Mouse (Mus musculus) CH12.LX (cell line): ENCODE measurements around the gene Il4. TPM values are rescaled to one million over a fixed set of nuclear protein-coding genes. Genes with fewer than 3 reads are reported as not detected.
A peak's percentile ranks its signal among the peaks of the same experiment; 100 is the strongest.

ENCODE experiments used
- DNase-seq: peaks from one replicate; pipeline ENCODE4 v3.0.0-alpha.2; 2013; ENCODE audit errors: extremely low read depth
- H3K27ac ChIP-seq: 2 replicates; pipeline ENCODE4 v1.5.1; 2012; ENCODE audit warnings: low read depth, mild to moderate bottlenecking, control low read depth, moderate library complexity; ENCODE audit not compliant: insufficient read depth
- H3K27me3 ChIP-seq: replicated peaks from 2 replicates; pipeline ENCODE3; 2012; ENCODE audit warnings: inconsistent platforms
- H3K36me3 ChIP-seq, 2 experiments: replicated peaks in 1 of 2; 2 replicates each; pipeline versions ENCODE3 to v1.6.1; 2012; ENCODE audit warnings: inconsistent platforms in 1 of 2, low read length in 1 of 2, mild to moderate bottlenecking in 1 of 2, mixed read lengths in 1 of 2, moderate library complexity in 1 of 2; ENCODE audit not compliant: control insufficient read depth in 1 of 2, insufficient read depth in 1 of 2
- H3K4me1 ChIP-seq, 2 experiments: 2 replicates each; pipeline ENCODE4 v1.6.1; 2012; ENCODE audit warnings: inconsistent platforms in 1 of 2, moderate library complexity in 1 of 2; ENCODE audit not compliant: insufficient read depth in 2 of 2, control insufficient read depth in 1 of 2
- H3K4me2 ChIP-seq: 2 replicates; pipeline ENCODE4 v1.6.1; 2012; ENCODE audit warnings: low read depth, mild to moderate bottlenecking, control low read depth; ENCODE audit not compliant: poor library complexity, insufficient read depth, severe bottlenecking
- H3K4me3 ChIP-seq, 3 experiments: fragments of 150-350 bp in 1 of 3; sonication (generic) in 1 of 3; replicated peaks in 1 of 3; 2 replicates each; pipeline versions ENCODE3 to v1.5.1; 2011 to 2012; ENCODE audit warnings: low read depth in 2 of 3, low read length in 2 of 3, mild to moderate bottlenecking in 2 of 3, moderate library complexity in 2 of 3, control low read depth in 1 of 3, improper control_type of control experiment in 1 of 3, inconsistent platforms in 1 of 3, mixed read lengths in 1 of 3; ENCODE audit not compliant: poor library complexity in 1 of 3
- H3K79me2 ChIP-seq: replicated peaks from 2 replicates; pipeline ENCODE4 v1.6.1; 2012; ENCODE audit warnings: mild to moderate bottlenecking, moderate library complexity; ENCODE audit not compliant: control insufficient read depth, poor library complexity, insufficient read depth, severe bottlenecking; ENCODE audit errors: extremely low read depth
- H3K9ac ChIP-seq: 2 replicates; pipeline ENCODE4 v1.6.1; 2012; ENCODE audit warnings: low read depth, mild to moderate bottlenecking, control low read depth, moderate library complexity; ENCODE audit not compliant: insufficient read depth
- H3K9me3 ChIP-seq: replicated peaks from 2 replicates; pipeline ENCODE3; 2012; ENCODE audit warnings: low read length, inconsistent platforms, mixed read lengths
- BHLHE40 ChIP-seq: IDR thresholded peaks from 2 replicates; pipeline ENCODE4 v1.6.1; 2011; ENCODE audit warnings: mild to moderate bottlenecking, low read depth, low read length, improper control_type of control experiment
- CHD2 ChIP-seq: IDR thresholded peaks from 2 replicates; pipeline ENCODE4 v1.6.1; 2011; ENCODE audit warnings: low read length, improper control_type of control experiment
- CTCF ChIP-seq, 2 experiments: IDR thresholded peaks in 1 of 2; conservative IDR thresholded peaks in 1 of 2; 2 replicates each; pipeline ENCODE4 v1.5.1; 2011 to 2012; ENCODE audit warnings: low read depth in 2 of 2, low read length in 2 of 2, improper control_type of control experiment in 1 of 2, inconsistent platforms in 1 of 2, mild to moderate bottlenecking in 1 of 2, moderate library complexity in 1 of 2
- E2F4 ChIP-seq: IDR thresholded peaks from 2 replicates; pipeline ENCODE4 v1.6.1; 2011; ENCODE audit warnings: low read depth, low read length, improper control_type of control experiment; ENCODE audit not compliant: insufficient replicate concordance
- EP300 ChIP-seq: IDR thresholded peaks from 2 replicates; pipeline ENCODE4 v1.6.1; 2011; ENCODE audit warnings: low read length, improper control_type of control experiment
- ETS1 ChIP-seq: conservative IDR thresholded peaks from 2 replicates; pipeline ENCODE4 v1.6.1; 2012; ENCODE audit warnings: low read depth, mild to moderate bottlenecking, inconsistent platforms, low read length, improper control_type of control experiment, moderate library complexity
- IRF4 ChIP-seq: IDR thresholded peaks from 2 replicates; pipeline ENCODE4 v1.6.1; 2014; ENCODE audit warnings: low read depth, mild to moderate bottlenecking, inconsistent platforms, low read length, improper control_type of control experiment
- JUN ChIP-seq: IDR thresholded peaks from 2 replicates; pipeline ENCODE4 v1.6.1; 2011; ENCODE audit warnings: low read depth, mild to moderate bottlenecking, low read length, improper control_type of control experiment, moderate library complexity; ENCODE audit not compliant: insufficient read depth
- JUND ChIP-seq: conservative IDR thresholded peaks from 2 replicates; pipeline ENCODE4 v1.6.1; 2011; ENCODE audit warnings: low read depth, low read length, improper control_type of control experiment
- MAFK ChIP-seq: IDR thresholded peaks from 2 replicates; pipeline ENCODE4 v1.6.1; 2011; ENCODE audit warnings: low read length, improper control_type of control experiment; ENCODE audit not compliant: insufficient replicate concordance
- MAX ChIP-seq: IDR thresholded peaks from 2 replicates; pipeline ENCODE4 v1.6.1; 2011; ENCODE audit warnings: low read length, improper control_type of control experiment
- MAZ ChIP-seq: IDR thresholded peaks from 2 replicates; pipeline ENCODE4 v1.6.1; 2012; ENCODE audit warnings: low read depth, mild to moderate bottlenecking, inconsistent platforms, low read length, improper control_type of control experiment, moderate library complexity
- MEF2A ChIP-seq: IDR thresholded peaks from 2 replicates; pipeline ENCODE4 v1.6.1; 2014; ENCODE audit warnings: low read depth, mild to moderate bottlenecking, inconsistent platforms, low read length, improper control_type of control experiment, borderline replicate concordance
- MXI1 ChIP-seq: IDR thresholded peaks from 2 replicates; pipeline ENCODE4 v1.6.1; 2011; ENCODE audit warnings: mild to moderate bottlenecking, low read depth, low read length, improper control_type of control experiment
- MYC ChIP-seq: IDR thresholded peaks from 2 replicates; pipeline ENCODE4 v1.6.1; 2011; ENCODE audit warnings: low read depth, mild to moderate bottlenecking, improper control_type of control experiment, low read length
- NELFE ChIP-seq: IDR thresholded peaks from 2 replicates; pipeline ENCODE4 v1.6.1; 2011; ENCODE audit warnings: low read depth, low read length, improper control_type of control experiment
- POLR2AphosphoS2 ChIP-seq: IDR thresholded peaks from 2 replicates; pipeline ENCODE4 v1.6.1; 2011; ENCODE audit warnings: low read depth, low read length, improper control_type of control experiment
- RCOR1 ChIP-seq: conservative IDR thresholded peaks from 2 replicates; pipeline ENCODE4 v1.6.1; 2012; ENCODE audit warnings: low read depth, mild to moderate bottlenecking, inconsistent platforms, low read length, improper control_type of control experiment
- SIN3A ChIP-seq: IDR thresholded peaks from 2 replicates; pipeline ENCODE4 v1.6.1; 2012; ENCODE audit warnings: low read length, improper control_type of control experiment, inconsistent platforms
- SMC3 ChIP-seq: IDR thresholded peaks from 2 replicates; pipeline ENCODE4 v1.6.1; 2011; ENCODE audit warnings: low read depth, low read length, improper control_type of control experiment
- TBP ChIP-seq: conservative IDR thresholded peaks from 2 replicates; pipeline ENCODE4 v1.6.1; 2011; ENCODE audit warnings: low read depth, low read length, improper control_type of control experiment
- TCF12 ChIP-seq: IDR thresholded peaks from 2 replicates; pipeline ENCODE4 v1.6.1; 2014; ENCODE audit warnings: low read depth, mild to moderate bottlenecking, inconsistent platforms, low read length, improper control_type of control experiment
- USF2 ChIP-seq: conservative IDR thresholded peaks from 2 replicates; pipeline ENCODE4 v1.6.1; 2011; ENCODE audit warnings: low read depth, low read length, improper control_type of control experiment
- ZMIZ1 ChIP-seq: IDR thresholded peaks from 2 replicates; pipeline ENCODE4 v1.6.1; 2012; ENCODE audit warnings: low read depth, mild to moderate bottlenecking, inconsistent platforms, low read length, improper control_type of control experiment
- ZNF384 ChIP-seq: IDR thresholded peaks from 2 replicates; pipeline ENCODE4 v1.6.1; 2012; ENCODE audit warnings: low read depth, low read length, improper control_type of control experiment, inconsistent platforms
- dilution Hi-C: fragments of 300-500 bp; cut with MboI; formaldehyde crosslinking; loops from 2 replicates; pipeline ENCODE4 v1.14.3; 2020; ENCODE audit warnings: low sequenced_read_pairs; ENCODE audit not compliant: extremely low pct_unique_long_range_greater_than_20kb, extremely low pct_ligation_motif_present
- in situ Hi-C: fragments of 300-500 bp; cut with MboI; formaldehyde crosslinking; loops from 3 replicates; pipeline ENCODE4 v1.14.3; 2019; ENCODE audit warnings: low sequenced_read_pairs, low pct_ligation_motif_present, low pct_unique_long_range_greater_than_20kb, mixed read lengths
- polyA plus RNA-seq: library from polyadenylated mRNA; unstranded; fragments of >175 nt; gene quantifications from 2 replicates; pipeline ENCODE4 v1.2.1, GENCODE M21; 2012; ENCODE audit warnings: low read depth; ENCODE audit not compliant: insufficient read length
- total RNA-seq, 2 experiments: library from RNA; depleted of rRNA; stranded (reverse); fragments of 300-350 nt in 1 of 2; fragments of >200 nt in 1 of 2; gene quantifications; 2 replicates each; pipeline ENCODE4 v1.2.3; 2012 to 2014

Gene Il4
- total and polyA plus RNA-seq, 3 experiments: 19.5 to 75.5 (median 35.6) TPM

DNA sequence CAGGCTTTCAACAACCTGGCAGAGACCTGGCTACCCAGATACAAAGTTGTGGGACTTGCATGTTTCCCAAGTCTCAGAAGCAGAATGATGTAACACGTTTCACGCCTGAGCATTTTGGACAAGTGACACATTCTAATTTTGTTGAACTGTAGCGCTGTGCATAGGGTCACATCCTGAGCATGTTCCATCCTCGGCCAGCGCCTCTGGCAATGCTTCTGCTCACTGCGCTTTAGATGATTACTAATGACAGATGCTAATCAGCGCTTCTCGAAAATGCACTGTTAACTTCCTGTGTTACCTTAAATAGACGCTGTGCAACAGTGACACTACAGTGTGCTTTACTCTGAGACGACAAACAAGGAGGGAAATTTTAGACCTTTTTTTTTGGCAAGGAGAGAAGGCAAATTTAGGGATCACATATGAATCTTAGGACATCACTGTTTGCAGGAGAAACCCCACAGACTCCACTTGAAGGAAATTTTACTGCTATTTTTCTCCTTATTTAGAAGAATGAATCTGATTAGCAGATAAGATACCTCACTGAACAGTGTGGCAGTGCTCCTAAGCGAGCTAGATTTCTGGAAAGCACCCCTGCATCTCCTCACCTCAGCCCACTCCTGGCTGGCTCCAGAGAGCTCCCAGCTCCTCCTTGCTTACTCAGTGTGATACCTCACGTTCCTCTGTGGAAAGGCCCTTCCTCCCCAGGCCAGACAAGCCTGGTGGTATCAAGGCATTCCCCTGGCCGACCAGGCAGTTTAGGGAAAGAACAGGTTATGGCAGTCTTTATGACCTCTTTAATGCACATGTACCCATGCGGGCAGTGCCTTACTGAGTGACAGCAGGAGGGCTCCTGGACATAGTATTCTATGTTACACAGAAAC is 44.6 kb upstream of the Il4 start (continued):
- TF ChIP-seq CTCF (conservative IDR thresholded peaks at IDR 0.05 in 1 of 2, IDR thresholded peaks at IDR 0.05 in 1 of 2; ENCODE audit: low read depth in 2 of 2, low read length in 2 of 2) (no peak), RCOR1 (peak; percentile 62; the same call in 1 of the 2 replicates), MAFK (peak; percentile 66; the same call in 1 of the 2 replicates), JUND (0 out of 2 replicates have a peak, but pooled peaks have one; percentile 58), ZNF384 (peak; percentile 88), TBP (peak; percentile 68), USF2 (no peak), MAZ (peak; percentile 82), NELFE (no peak), SMC3 (peak; percentile 6; the same call in 1 of the 2 replicates), E2F4 (peak; percentile 80; the same call in 1 of the 2 replicates)
- TF ChIP-seq, all 38 proteins: peak for 25

GRCm38 (mm10) chr11:53657828-53658227 is 39.4 kb upstream of the Il4 start:
- Histone ChIP-seq H3K9me3 (no peaks in the 10 kb centered on the region), H3K4me1 (peaks cover 36 to 89% of the 10 kb centered on the region in 2 experiments), H3K36me3 (peaks cover 30 to 51% of the 10 kb centered on the region in 2 experiments), H3K79me2 (peaks cover 8% of the 10 kb centered on the region), H3K27ac (peak overlapping the region; percentile 97), H3K4me2 (peak overlapping the region; percentile 83), H3K4me3 (no peak overlapping the region), H3K9ac (peak overlapping the region; percentile 65), H3K27me3 (no peaks in the 10 kb centered on the region)
- dilution Hi-C loops: no loop called here
- in situ Hi-C loops: no loop called here
- TF ChIP-seq TBP: no peak
- peak; percentile 12; the same call in 1 of the 2 replicates for TF ChIP-seq ETS1
- peak; percentile 63 for TF ChIP-seq MAX
- peak; percentile 37; the same call in 1 of the 2 replicates for TF ChIP-seq POLR2AphosphoS2
- TF ChIP-seq MXI1: peak; percentile 37; the same call in 1 of the 2 replicates
- TF ChIP-seq IRF4: peak; percentile 47; the same call in 1 of the 2 replicates
- no peak for TF ChIP-seq CHD2
- no peak for TF ChIP-seq JUN
- peak; percentile 55; the same call in 1 of the 2 replicates for TF ChIP-seq MEF2A
- 0 out of 2 replicates have a peak, but pooled peaks have one; percentile 23 for TF ChIP-seq JUND
- TF ChIP-seq ZMIZ1: 0 out of 2 replicates have a peak, but pooled peaks have one; percentile 53
- peak; percentile 90 for TF ChIP-seq BHLHE40
- peak; percentile 37; the same call in 1 of the 2 replicates for TF ChIP-seq EP300
- TF ChIP-seq TCF12: 0 out of 2 replicates have a peak, but pooled peaks have one; percentile 4
- peak; percentile 43 for TF ChIP-seq SIN3A
- TF ChIP-seq MYC: no peak
- DNase-seq: no peak
